In the genomic region with DNA sequence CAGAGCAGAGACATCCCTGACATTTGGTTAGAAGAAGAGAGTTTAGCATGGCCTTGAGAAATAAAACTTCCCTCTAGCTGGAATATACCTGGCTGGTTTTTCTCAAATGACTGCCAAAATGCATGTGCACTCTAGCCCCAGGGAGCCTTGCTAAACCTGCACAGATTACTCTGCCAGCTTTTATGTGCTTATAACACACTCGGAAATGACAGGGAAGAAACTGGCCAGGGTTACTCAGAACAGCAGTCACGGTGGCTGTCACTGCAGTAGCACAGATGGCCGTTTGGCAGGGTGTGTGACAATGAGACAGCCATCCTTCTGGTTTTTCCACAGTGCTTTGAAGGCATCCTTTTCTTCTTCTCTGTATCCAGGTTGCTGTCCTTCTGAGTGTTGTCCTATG, we compare ENCODE assay signal across 8 mouse cellular contexts. TPM values are rescaled to one million over a fixed set of nuclear protein-coding genes. Genes with fewer than 3 reads are reported as not detected.
A peak's percentile ranks its signal among the peaks of the same experiment; 100 is the strongest.
DNase-seq lines count a peak whose midpoint lies in the region.
"Had no signal": no experiment of that assay in that cellular context is flagged by ENCODE, and none has a peak within 500 bp of the region (broad histone marks: within the 10 kb centered on the region; RNA-seq: fewer than 3 reads in every experiment).

No protein-coding gene starts in this region.

- DNase-seq in left cerebral cortex, postnatal 14 days (ENCODE audit: low spot score in 2 of 2), result peak; percentile 24 to 35
- DNase-seq in left cerebral cortex, postnatal 10 days (ENCODE audit: extremely low spot score in 1 of 2, low spot score in 2 of 2), result no peak
- DNase-seq in cerebellum, adult 18-20 months, result peak; percentile 90 to 94
- peak; percentile 88 to 93 for DNase-seq in cerebellum, postnatal 36 days
- peak; percentile 65 to 80 for DNase-seq in layer of hippocampus, postnatal 14 days (ENCODE audit: low spot score in 2 of 2)
- DNase-seq in gastrocnemius, adult 18-20 months (ENCODE audit: low spot score), result no peak
- no peak for DNase-seq in lung, postnatal 10 days
- DNase-seq: lung, postnatal 4 days had no signal

- intact Hi-C loops in left cerebral cortex, postnatal 14 days (cut with DNase I), result no loop called here
- intact Hi-C loops in left cerebral cortex, postnatal 10 days (cut with DNase I), result no loop called here

RNA-seq across cellular contexts. Expression of a gene that starts 18.0 kb away (rescaled TPM):
- 10 to 100 TPM; 77.6 to 83.3 TPM for total RNA-seq in left cerebral cortex, postnatal 14 days (2021)
- total RNA-seq in left cerebral cortex, postnatal 10 days (2021), result 10 to 100 TPM; 77.2 to 82.6 TPM
- total RNA-seq in layer of hippocampus, postnatal 14 days (2021), result 10 to 100 TPM; 80.4 to 84.7 TPM
- total RNA-seq in gastrocnemius, adult 18-20 months (2021), result 10 to 100 TPM; 40.7 to 43.3 TPM

RNA-seq across cellular contexts. Expression of a gene that starts 31.9 kb away (rescaled TPM):
- 10 to 100 TPM; 52.2 to 53.5 TPM for total RNA-seq in left cerebral cortex, postnatal 14 days (2021)
- total RNA-seq in left cerebral cortex, postnatal 10 days (2021), result 10 to 100 TPM; 54.4 to 56.0 TPM
- total RNA-seq in layer of hippocampus, postnatal 14 days (2021), result 10 to 100 TPM; 46.6 to 49.3 TPM
- total RNA-seq in gastrocnemius, adult 18-20 months (2021), result 10 to 100 TPM; 18.7 to 19.6 TPM

Comparison
In these comparisons a context has a peak if more than half of its experiments do, and no peak if none do; other contexts are left out.
1. DNase-seq: peak in left cerebral cortex, postnatal 14 days (2 of 2), cerebellum, adult 18-20 months (2 of 2), cerebellum, postnatal 36 days (2 of 2) and layer of hippocampus, postnatal 14 days (2 of 2); none in left cerebral cortex, postnatal 10 days (0 of 2), gastrocnemius, adult 18-20 months (single experiment) and lung, postnatal 10 days (single experiment).